Mouse (Mus musculus) MEL (cell line): Measurements from ENCODE around the gene Olfr90. TPM values are rescaled to one million over a fixed set of nuclear protein-coding genes. Genes with fewer than 3 reads are reported as not detected.

Source experiments
- DNase-seq: peaks from one replicate; pipeline ENCODE4 v3.0.0; 2011; ENCODE audit warnings: low read depth, low spot score
- H3K27ac ChIP-seq: 2 replicates; pipeline ENCODE4 v1.5.1; 2012; ENCODE audit warnings: low read depth, mild to moderate bottlenecking, control low read depth, low read length, moderate library complexity; ENCODE audit not compliant: control insufficient read depth
- H3K27me3 ChIP-seq, 2 experiments: fragments of 150-350 bp in 1 of 2; sonication (generic) in 1 of 2; 2 replicates each; pipeline ENCODE4 v1.6.1; 2012; ENCODE audit warnings: low read length in 2 of 2, mild to moderate bottlenecking in 2 of 2, improper control_type of control experiment in 1 of 2, moderate library complexity in 1 of 2; ENCODE audit not compliant: insufficient read depth in 2 of 2, control insufficient read depth in 1 of 2
- H3K36me3 ChIP-seq, 2 experiments: 2 replicates each; pipeline ENCODE4 v1.6.1; 2012 to 2014; ENCODE audit warnings: low read length in 2 of 2, improper control_type of control experiment in 1 of 2, inconsistent platforms in 1 of 2, mild to moderate bottlenecking in 1 of 2; ENCODE audit not compliant: insufficient read depth in 2 of 2, control insufficient read depth in 1 of 2
- H3K4me1 ChIP-seq, 2 experiments: fragments of 150-350 bp in 1 of 2; sonication (generic) in 1 of 2; 2 replicates each; pipeline ENCODE4 v1.6.1; 2012; ENCODE audit warnings: low read length in 2 of 2, improper control_type of control experiment in 1 of 2, mild to moderate bottlenecking in 1 of 2; ENCODE audit not compliant: insufficient read depth in 2 of 2, control insufficient read depth in 1 of 2
- H3K4me3 ChIP-seq, 2 experiments: fragments of 150-350 bp in 1 of 2; sonication (generic) in 1 of 2; 2 replicates each; pipeline ENCODE4 v1.5.1; 2012; ENCODE audit warnings: low read depth in 2 of 2, low read length in 2 of 2, mild to moderate bottlenecking in 2 of 2, moderate library complexity in 2 of 2, control low read depth in 1 of 2, improper control_type of control experiment in 1 of 2; ENCODE audit not compliant: control insufficient read depth in 1 of 2, insufficient read depth in 1 of 2
- H3K79me2 ChIP-seq: 2 replicates; pipeline ENCODE4 v1.6.1; 2012; ENCODE audit warnings: mild to moderate bottlenecking, low read length, moderate library complexity; ENCODE audit not compliant: control insufficient read depth, poor library complexity, insufficient read depth
- H3K9ac ChIP-seq: 2 replicates; pipeline ENCODE4 v1.6.1; 2012; ENCODE audit warnings: low read depth, mild to moderate bottlenecking, control low read depth, low read length, moderate library complexity; ENCODE audit not compliant: control insufficient read depth, poor library complexity, severe bottlenecking
- H3K9me3 ChIP-seq: fragments of 150-350 bp; sonication (generic); replicated peaks from 2 replicates; pipeline ENCODE4 v1.6.1; 2012; ENCODE audit warnings: mild to moderate bottlenecking, low read length, improper control_type of control experiment, moderate library complexity; ENCODE audit not compliant: insufficient read depth
- CHD1 ChIP-seq: IDR thresholded peaks from 2 replicates; pipeline ENCODE4 v1.6.1; 2012; ENCODE audit warnings: low read depth, mild to moderate bottlenecking, inconsistent platforms, low read length, improper control_type of control experiment
- CHD2 ChIP-seq: IDR thresholded peaks from 2 replicates; pipeline ENCODE4 v1.6.1; 2011; ENCODE audit warnings: low read length, improper control_type of control experiment
- CTCF ChIP-seq, 3 experiments: IDR thresholded peaks in 2 of 3; conservative IDR thresholded peaks in 1 of 3; 2 replicates each; pipeline ENCODE4 v1.5.1; 2011 to 2012; ENCODE audit warnings: low read length in 3 of 3, low read depth in 2 of 3, mild to moderate bottlenecking in 2 of 3, improper control_type of control experiment in 1 of 3, inconsistent platforms in 1 of 3, mixed read lengths in 1 of 3, moderate library complexity in 1 of 3; ENCODE audit not compliant: control insufficient read depth in 1 of 3, insufficient read depth in 1 of 3, poor library complexity in 1 of 3, severe bottlenecking in 1 of 3
- E2F4 ChIP-seq: IDR thresholded peaks from 2 replicates; pipeline ENCODE4 v1.6.1; 2011; ENCODE audit warnings: low read depth, low read length, improper control_type of control experiment, borderline replicate concordance
- GABPA ChIP-seq: IDR thresholded peaks from 2 replicates; pipeline ENCODE4 v1.6.1; 2012; ENCODE audit warnings: low read depth, mild to moderate bottlenecking, inconsistent platforms, low read length, improper control_type of control experiment, moderate library complexity
- GATA1 ChIP-seq: IDR thresholded peaks from 2 replicates; pipeline ENCODE4 v1.6.1; 2011; ENCODE audit warnings: low read depth, low read length, improper control_type of control experiment
- JUND ChIP-seq: IDR thresholded peaks from 2 replicates; pipeline ENCODE4 v1.6.1; 2011; ENCODE audit warnings: low read depth, mild to moderate bottlenecking, improper control_type of control experiment, low read length
- MEF2A ChIP-seq: IDR thresholded peaks from 2 replicates; pipeline ENCODE4 v1.6.1; 2014; ENCODE audit warnings: low read depth, mild to moderate bottlenecking, inconsistent platforms, low read length, improper control_type of control experiment; ENCODE audit not compliant: poor library complexity, insufficient replicate concordance, severe bottlenecking; ENCODE audit errors: extremely low read depth
- MXI1 ChIP-seq: IDR thresholded peaks from 2 replicates; pipeline ENCODE4 v1.6.1; 2011; ENCODE audit warnings: mild to moderate bottlenecking, low read depth, low read length, improper control_type of control experiment
- MYB ChIP-seq: IDR thresholded peaks from 2 replicates; pipeline ENCODE4 v1.6.1; 2011; ENCODE audit warnings: mild to moderate bottlenecking, low read depth, low read length, improper control_type of control experiment
- MYC ChIP-seq: IDR thresholded peaks from 2 replicates; pipeline ENCODE4 v1.6.1; 2011; ENCODE audit warnings: low read depth, mild to moderate bottlenecking, low read length, improper control_type of control experiment, moderate library complexity
- NELFE ChIP-seq: IDR thresholded peaks from 2 replicates; pipeline ENCODE4 v1.6.1; 2011; ENCODE audit warnings: low read depth, low read length, improper control_type of control experiment
- NRF1 ChIP-seq: IDR thresholded peaks from 2 replicates; pipeline ENCODE4 v1.6.1; 2014; ENCODE audit warnings: low read depth, mild to moderate bottlenecking, inconsistent platforms, low read length, improper control_type of control experiment, moderate library complexity; ENCODE audit not compliant: poor library complexity, insufficient read depth, severe bottlenecking
- POLR2A ChIP-seq, 2 experiments: IDR thresholded peaks; 2 replicates each; pipeline ENCODE4 v1.6.1; 2011 to 2012; ENCODE audit warnings: low read length in 2 of 2, mild to moderate bottlenecking in 2 of 2, control low read depth in 1 of 2, improper control_type of control experiment in 1 of 2, low read depth in 1 of 2, moderate library complexity in 1 of 2; ENCODE audit not compliant: control insufficient read depth in 1 of 2, insufficient read depth in 1 of 2, poor library complexity in 1 of 2
- RAD21 ChIP-seq: IDR thresholded peaks from 2 replicates; pipeline ENCODE4 v1.6.1; 2011; ENCODE audit warnings: mild to moderate bottlenecking, low read depth, low read length, improper control_type of control experiment
- RCOR1 ChIP-seq: IDR thresholded peaks from 2 replicates; pipeline ENCODE4 v1.6.1; 2012; ENCODE audit warnings: low read depth, mild to moderate bottlenecking, inconsistent platforms, low read length, improper control_type of control experiment
- SIN3A ChIP-seq: IDR thresholded peaks from 2 replicates; pipeline ENCODE4 v1.6.1; 2012; ENCODE audit warnings: low read length, improper control_type of control experiment, inconsistent platforms
- TAL1 ChIP-seq: IDR thresholded peaks from 2 replicates; pipeline ENCODE4 v1.6.1; 2012; ENCODE audit warnings: mild to moderate bottlenecking, inconsistent platforms, low read length, moderate library complexity, mixed read lengths
- UBTF ChIP-seq: IDR thresholded peaks from 2 replicates; pipeline ENCODE4 v1.6.1; 2012; ENCODE audit warnings: low read depth, mild to moderate bottlenecking, inconsistent platforms, low read length, improper control_type of control experiment, moderate library complexity, borderline replicate concordance; ENCODE audit not compliant: insufficient read depth
- ZKSCAN1 ChIP-seq: IDR thresholded peaks from 2 replicates; pipeline ENCODE4 v1.6.1; 2012; ENCODE audit warnings: low read depth, mild to moderate bottlenecking, inconsistent platforms, low read length, improper control_type of control experiment, moderate library complexity
- ZNF384 ChIP-seq: IDR thresholded peaks from 2 replicates; pipeline ENCODE4 v1.6.1; 2012; ENCODE audit warnings: low read depth, mild to moderate bottlenecking, inconsistent platforms, low read length, improper control_type of control experiment
- polyA plus RNA-seq, 2 experiments: library from polyadenylated mRNA; stranded (reverse) in 1 of 2; unstranded in 1 of 2; fragments of >175 nt in 1 of 2; fragments of >200 nt in 1 of 2; gene quantifications; 2 replicates each; pipeline versions ENCODE4 v1.2.1 to v1.2.4; 2012; ENCODE audit warnings: low replicate concordance in 2 of 2, low read depth in 1 of 2; ENCODE audit not compliant: insufficient read length in 2 of 2, insufficient read depth in 1 of 2, missing spikeins in 1 of 2
- total RNA-seq: library from RNA; depleted of rRNA; stranded (reverse); fragments of 300-350 nt; gene quantifications from 2 replicates; pipeline ENCODE4 v1.2.3, GENCODE M21; 2012

The Olfr90 gene
- total and polyA plus RNA-seq, 3 experiments, result 0.08 TPM; not detected in 1

DNA sequence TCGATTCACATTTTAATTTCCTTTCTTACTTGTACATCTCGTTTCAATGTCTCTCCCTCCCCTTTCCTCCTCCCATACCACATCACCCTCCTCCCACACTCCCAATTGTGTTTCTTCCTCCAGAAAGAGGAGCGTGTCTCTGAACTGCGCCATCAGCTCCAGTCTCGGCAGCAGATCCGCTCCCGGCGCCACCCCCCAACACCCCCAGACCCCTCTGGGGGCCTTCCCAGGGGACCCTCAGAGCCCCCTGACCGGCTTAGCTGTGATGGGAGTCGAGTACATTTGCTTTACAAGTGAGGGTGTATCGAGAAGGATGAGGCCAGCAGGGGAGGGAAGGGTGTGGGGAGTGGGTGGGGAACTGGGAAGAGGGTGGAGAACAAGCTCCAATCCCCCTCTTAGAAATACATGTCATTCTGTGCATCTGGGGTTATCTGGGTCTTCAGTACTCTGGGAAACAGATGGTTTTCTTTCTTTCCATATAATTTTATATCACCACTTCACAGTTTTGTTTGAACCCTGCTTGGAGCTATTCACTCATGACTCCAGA lies 15.5 kb downstream of the Olfr90 start:
- Histone ChIP-seq H3K9ac (no peak overlapping the region), H3K27ac (no peak overlapping the region), H3K79me2 (no peaks in the 10 kb centered on the region), H3K4me1 (no peaks in the 10 kb centered on the region), H3K4me3 (no peak overlapping the region), H3K36me3 (no peaks in the 10 kb centered on the region), H3K9me3 (no peaks in the 10 kb centered on the region), H3K27me3 (no peaks in the 10 kb centered on the region)
- no peak for DNase-seq
- TF ChIP-seq SIN3A, result no peak
- TF ChIP-seq MYB, result no peak
- TF ChIP-seq MXI1, result no peak
- TF ChIP-seq JUND, result no peak
- no peak for TF ChIP-seq RCOR1

DNA sequence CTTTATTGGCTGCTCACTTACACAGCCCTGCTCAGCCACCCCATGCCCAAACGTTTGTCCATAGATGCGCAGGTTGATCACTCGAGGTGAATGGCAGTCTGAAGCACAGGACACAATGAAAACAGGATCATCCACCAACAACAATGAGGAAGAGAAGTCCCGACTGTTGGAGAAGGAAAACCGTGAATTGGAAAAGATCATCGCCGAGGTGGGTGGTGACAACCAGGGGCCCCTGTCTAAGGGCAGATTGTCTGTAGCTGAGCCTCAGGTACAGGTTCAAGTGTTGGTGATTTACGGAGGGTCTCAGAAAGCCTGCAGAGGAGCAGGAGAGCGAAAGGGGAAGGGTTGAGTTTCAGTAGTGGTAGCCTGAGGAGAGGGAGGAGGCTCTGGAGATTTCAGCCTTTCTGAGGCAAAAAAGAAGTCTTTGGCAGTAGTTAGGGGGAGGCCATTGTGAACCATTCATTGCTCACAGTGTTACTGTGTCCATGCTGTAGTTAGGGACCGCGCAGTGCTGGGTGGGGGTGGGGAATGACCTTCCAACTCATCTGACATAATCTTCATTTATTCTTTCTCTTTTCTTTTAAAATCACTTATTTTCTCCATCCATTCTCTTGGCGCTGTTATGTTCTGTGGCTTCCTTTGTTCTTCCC lies 16.1 kb downstream of the Olfr90 start:
- H3K9ac ChIP-seq, result no peak overlapping the region
- H3K27me3 ChIP-seq, result no peaks in the 10 kb centered on the region
- DNase-seq, result no peak
- H3K27ac ChIP-seq, result no peak overlapping the region
- H3K4me1 ChIP-seq, result no peaks in the 10 kb centered on the region
- no peaks in the 10 kb centered on the region for H3K9me3 ChIP-seq
- H3K4me3 ChIP-seq, result no peak overlapping the region
- TF ChIP-seq UBTF, result no peak
- TF ChIP-seq SIN3A, result no peak
- TF ChIP-seq RCOR1, result no peak
- TF ChIP-seq MYB, result no peak
- no peak for TF ChIP-seq NRF1
- TF ChIP-seq MEF2A, result no peak
- H3K36me3 ChIP-seq, result no peaks in the 10 kb centered on the region
- no peaks in the 10 kb centered on the region for H3K79me2 ChIP-seq

DNA sequence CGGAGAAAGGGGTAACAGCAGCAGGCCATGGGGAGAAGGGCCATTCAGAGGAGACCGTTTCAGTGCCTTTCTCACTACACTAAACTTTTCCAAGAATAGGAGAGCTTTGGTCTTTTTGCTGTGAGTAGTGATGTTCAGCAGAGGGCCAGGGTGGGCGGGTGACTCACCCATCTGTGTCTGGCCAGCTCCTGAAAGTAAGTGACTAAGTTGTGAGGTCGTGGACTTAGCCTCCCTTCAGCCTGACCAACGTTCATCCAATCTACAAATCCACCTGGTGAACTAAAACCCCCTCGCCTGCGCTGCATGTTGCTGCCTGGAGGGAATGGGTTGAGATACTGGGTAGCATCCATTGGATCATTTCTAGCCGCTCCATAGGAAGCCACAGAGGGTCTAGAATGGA lies 18.2 kb downstream of the Olfr90 start:
- Histone ChIP-seq H3K36me3 (peaks cover 0 to 5% of the 10 kb centered on the region in 2 experiments; a peak in 2 of 4 replicates), H3K4me1 (peaks cover 0 to 3% of the 10 kb centered on the region in 2 experiments; a peak in 1 of 4 replicates), H3K79me2 (no peaks in the 10 kb centered on the region), H3K27me3 (no peaks in the 10 kb centered on the region), H3K27ac (no peak overlapping the region), H3K4me3 (no peak overlapping the region), H3K9me3 (no peaks in the 10 kb centered on the region), H3K9ac (no peak overlapping the region)
- no peak for DNase-seq
- TF ChIP-seq POLR2A (IDR thresholded peaks at IDR 0.05; ENCODE audit: control insufficient read depth in 1 of 2, insufficient read depth in 1 of 2, low read depth in 1 of 2, low read length in 2 of 2, poor library complexity in 1 of 2) (no peak), NELFE (no peak), CTCF (IDR thresholded peaks at IDR 0.05 in 2 of 3, conservative IDR thresholded peaks at IDR 0.05 in 1 of 3; ENCODE audit: control insufficient read depth in 1 of 3, insufficient read depth in 1 of 3, low read depth in 2 of 3, low read length in 3 of 3, poor library complexity in 1 of 3, severe bottlenecking in 1 of 3) (no peak), E2F4 (no peak), ZKSCAN1 (no peak), RAD21 (no peak), CHD1 (no peak), GABPA (no peak), ZNF384 (no peak), RCOR1 (no peak), CHD2 (no peak), MYC (no peak), GATA1 (no peak), TAL1 (no peak)
